Mouse (Mus musculus) CH12.LX (cell line): ENCODE measurements around the gene Cyp26a1.

Source experiments
- BHLHE40 ChIP-seq: IDR thresholded peaks from 2 replicates; pipeline ENCODE4 v1.6.1; 2011; ENCODE audit warnings: mild to moderate bottlenecking, low read depth, low read length, improper control_type of control experiment
- E2F4 ChIP-seq: IDR thresholded peaks from 2 replicates; pipeline ENCODE4 v1.6.1; 2011; ENCODE audit warnings: low read depth, low read length, improper control_type of control experiment; ENCODE audit not compliant: insufficient replicate concordance
- KAT2A ChIP-seq: IDR thresholded peaks from 2 replicates; pipeline ENCODE4 v1.6.1; 2012; ENCODE audit warnings: low read length, improper control_type of control experiment, inconsistent platforms; ENCODE audit not compliant: insufficient replicate concordance
- POLR2A ChIP-seq: IDR thresholded peaks from 2 replicates; pipeline ENCODE4 v1.6.1; 2011; ENCODE audit warnings: low read depth, mild to moderate bottlenecking, improper control_type of control experiment, low read length
- RCOR1 ChIP-seq: conservative IDR thresholded peaks from 2 replicates; pipeline ENCODE4 v1.6.1; 2012; ENCODE audit warnings: low read depth, mild to moderate bottlenecking, inconsistent platforms, low read length, improper control_type of control experiment

DNA sequence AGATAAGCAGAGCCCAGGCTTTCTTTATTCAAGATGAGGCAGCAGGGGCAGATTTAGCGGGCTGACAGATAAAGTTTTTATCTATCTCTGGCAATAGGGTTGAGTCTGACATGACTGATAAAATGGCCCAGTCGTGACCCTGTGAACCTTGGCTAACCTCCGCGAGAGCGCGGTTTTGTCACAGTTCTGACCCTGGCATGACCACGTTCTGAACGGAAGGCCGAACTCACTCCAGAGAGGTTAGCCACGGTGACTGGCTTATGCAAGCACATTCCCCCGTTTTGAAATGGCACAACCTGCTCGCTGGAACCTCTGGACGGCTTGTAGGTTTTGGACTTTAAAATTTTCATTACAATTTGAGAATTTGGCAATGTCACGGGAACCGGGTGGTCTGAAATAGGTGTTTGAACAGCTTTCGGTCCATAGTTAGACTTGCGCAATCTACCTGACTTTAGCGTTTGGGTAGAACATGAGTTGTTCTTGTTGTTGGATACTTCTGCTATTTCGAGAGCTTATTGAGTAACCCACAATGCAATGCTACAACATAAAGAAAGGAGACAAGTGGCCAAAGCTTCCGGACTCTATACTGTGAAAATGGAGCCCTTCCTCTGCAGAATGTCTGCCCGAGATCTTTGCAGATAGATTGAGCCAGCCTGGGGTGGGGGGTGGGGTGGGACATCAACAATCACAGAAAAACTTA is 4.9 kb downstream of the Cyp26a1 start:
- TF ChIP-seq KAT2A (no peak), E2F4 (no peak), BHLHE40 (no peak), RCOR1 (no peak), POLR2A (no peak)
